Mouse (Mus musculus) erythroblast, embryonic 14.5 days (primary cell): ENCODE results near the gene Cchcr1.

Experiments
- GATA1 ChIP-seq: IDR thresholded peaks from 2 replicates; pipeline ENCODE4 v1.6.1; 2012; ENCODE audit warnings: low read length, inconsistent platforms, mixed read lengths
- TAL1 ChIP-seq: IDR thresholded peaks from 3 replicates; pipeline ENCODE4 v1.6.1; 2012; ENCODE audit warnings: low read length, inconsistent platforms, mixed read lengths

- TF ChIP-seq GATA1: no peak
- TF ChIP-seq TAL1: no peak
Observed at GRCm38 (mm10) chr17:35570836-35571235, 53.9 kb downstream of the Cchcr1 start.
